Mouse (Mus musculus) MEL (cell line): ENCODE results near the gene Arhgap44. TPM values are rescaled to one million over a fixed set of nuclear protein-coding genes. Genes with fewer than 3 reads are reported as not detected.

Experiments
- DNase-seq: peaks from one replicate; pipeline ENCODE4 v3.0.0; 2011; ENCODE audit warnings: low read depth, low spot score
- H3K27ac ChIP-seq: 2 replicates; pipeline ENCODE4 v1.5.1; 2012; ENCODE audit warnings: low read depth, mild to moderate bottlenecking, control low read depth, low read length, moderate library complexity; ENCODE audit not compliant: control insufficient read depth
- H3K27me3 ChIP-seq, 2 experiments: fragments of 150-350 bp in 1 of 2; sonication (generic) in 1 of 2; 2 replicates each; pipeline ENCODE4 v1.6.1; 2012; ENCODE audit warnings: low read length in 2 of 2, mild to moderate bottlenecking in 2 of 2, improper control_type of control experiment in 1 of 2, moderate library complexity in 1 of 2; ENCODE audit not compliant: insufficient read depth in 2 of 2, control insufficient read depth in 1 of 2
- H3K36me3 ChIP-seq, 2 experiments: 2 replicates each; pipeline ENCODE4 v1.6.1; 2012 to 2014; ENCODE audit warnings: low read length in 2 of 2, improper control_type of control experiment in 1 of 2, inconsistent platforms in 1 of 2, mild to moderate bottlenecking in 1 of 2; ENCODE audit not compliant: insufficient read depth in 2 of 2, control insufficient read depth in 1 of 2
- H3K4me1 ChIP-seq, 2 experiments: fragments of 150-350 bp in 1 of 2; sonication (generic) in 1 of 2; 2 replicates each; pipeline ENCODE4 v1.6.1; 2012; ENCODE audit warnings: low read length in 2 of 2, improper control_type of control experiment in 1 of 2, mild to moderate bottlenecking in 1 of 2; ENCODE audit not compliant: insufficient read depth in 2 of 2, control insufficient read depth in 1 of 2
- H3K4me3 ChIP-seq, 2 experiments: fragments of 150-350 bp in 1 of 2; sonication (generic) in 1 of 2; 2 replicates each; pipeline ENCODE4 v1.5.1; 2012; ENCODE audit warnings: low read depth in 2 of 2, low read length in 2 of 2, mild to moderate bottlenecking in 2 of 2, moderate library complexity in 2 of 2, control low read depth in 1 of 2, improper control_type of control experiment in 1 of 2; ENCODE audit not compliant: control insufficient read depth in 1 of 2, insufficient read depth in 1 of 2
- H3K79me2 ChIP-seq: 2 replicates; pipeline ENCODE4 v1.6.1; 2012; ENCODE audit warnings: mild to moderate bottlenecking, low read length, moderate library complexity; ENCODE audit not compliant: control insufficient read depth, poor library complexity, insufficient read depth
- H3K9ac ChIP-seq: 2 replicates; pipeline ENCODE4 v1.6.1; 2012; ENCODE audit warnings: low read depth, mild to moderate bottlenecking, control low read depth, low read length, moderate library complexity; ENCODE audit not compliant: control insufficient read depth, poor library complexity, severe bottlenecking
- H3K9me3 ChIP-seq: fragments of 150-350 bp; sonication (generic); replicated peaks from 2 replicates; pipeline ENCODE4 v1.6.1; 2012; ENCODE audit warnings: mild to moderate bottlenecking, low read length, improper control_type of control experiment, moderate library complexity; ENCODE audit not compliant: insufficient read depth
- BHLHE40 ChIP-seq: IDR thresholded peaks from 2 replicates; pipeline ENCODE4 v1.6.1; 2012; ENCODE audit warnings: low read depth, mild to moderate bottlenecking, inconsistent platforms, low read length, improper control_type of control experiment, borderline replicate concordance
- CHD1 ChIP-seq: IDR thresholded peaks from 2 replicates; pipeline ENCODE4 v1.6.1; 2012; ENCODE audit warnings: low read depth, mild to moderate bottlenecking, inconsistent platforms, low read length, improper control_type of control experiment
- CTCF ChIP-seq, 3 experiments: IDR thresholded peaks in 2 of 3; conservative IDR thresholded peaks in 1 of 3; 2 replicates each; pipeline ENCODE4 v1.5.1; 2011 to 2012; ENCODE audit warnings: low read length in 3 of 3, low read depth in 2 of 3, mild to moderate bottlenecking in 2 of 3, improper control_type of control experiment in 1 of 3, inconsistent platforms in 1 of 3, mixed read lengths in 1 of 3, moderate library complexity in 1 of 3; ENCODE audit not compliant: control insufficient read depth in 1 of 3, insufficient read depth in 1 of 3, poor library complexity in 1 of 3, severe bottlenecking in 1 of 3
- E2F4 ChIP-seq: IDR thresholded peaks from 2 replicates; pipeline ENCODE4 v1.6.1; 2011; ENCODE audit warnings: low read depth, low read length, improper control_type of control experiment, borderline replicate concordance
- EP300 ChIP-seq, 2 experiments: IDR thresholded peaks; 2 replicates each; pipeline ENCODE4 v1.6.1; 2011; ENCODE audit warnings: improper control_type of control experiment in 2 of 2, low read length in 2 of 2, low read depth in 1 of 2, mild to moderate bottlenecking in 1 of 2
- ETS1 ChIP-seq: IDR thresholded peaks from 2 replicates; pipeline ENCODE4 v1.6.1; 2012; ENCODE audit warnings: low read depth, mild to moderate bottlenecking, inconsistent platforms, low read length, improper control_type of control experiment, moderate library complexity
- HCFC1 ChIP-seq: IDR thresholded peaks from 2 replicates; pipeline ENCODE4 v1.6.1; 2012; ENCODE audit warnings: low read depth, mild to moderate bottlenecking, inconsistent platforms, low read length, improper control_type of control experiment, moderate library complexity
- KAT2A ChIP-seq: conservative IDR thresholded peaks from 2 replicates; pipeline ENCODE4 v1.6.1; 2012; ENCODE audit warnings: low read depth, low read length, improper control_type of control experiment, inconsistent platforms
- MAFK ChIP-seq: IDR thresholded peaks from 2 replicates; pipeline ENCODE4 v1.6.1; 2011; ENCODE audit warnings: low read depth, mild to moderate bottlenecking, low read length, improper control_type of control experiment, borderline replicate concordance
- MAX ChIP-seq: IDR thresholded peaks from 2 replicates; pipeline ENCODE4 v1.6.1; 2011; ENCODE audit warnings: low read length, improper control_type of control experiment
- MAZ ChIP-seq: IDR thresholded peaks from 2 replicates; pipeline ENCODE4 v1.6.1; 2012; ENCODE audit warnings: low read depth, mild to moderate bottlenecking, inconsistent platforms, low read length, improper control_type of control experiment
- MEF2A ChIP-seq: IDR thresholded peaks from 2 replicates; pipeline ENCODE4 v1.6.1; 2014; ENCODE audit warnings: low read depth, mild to moderate bottlenecking, inconsistent platforms, low read length, improper control_type of control experiment; ENCODE audit not compliant: poor library complexity, insufficient replicate concordance, severe bottlenecking; ENCODE audit errors: extremely low read depth
- MXI1 ChIP-seq: IDR thresholded peaks from 2 replicates; pipeline ENCODE4 v1.6.1; 2011; ENCODE audit warnings: mild to moderate bottlenecking, low read depth, low read length, improper control_type of control experiment
- MYB ChIP-seq: IDR thresholded peaks from 2 replicates; pipeline ENCODE4 v1.6.1; 2011; ENCODE audit warnings: mild to moderate bottlenecking, low read depth, low read length, improper control_type of control experiment
- MYC ChIP-seq: IDR thresholded peaks from 2 replicates; pipeline ENCODE4 v1.6.1; 2011; ENCODE audit warnings: low read depth, mild to moderate bottlenecking, low read length, improper control_type of control experiment, moderate library complexity
- NELFE ChIP-seq: IDR thresholded peaks from 2 replicates; pipeline ENCODE4 v1.6.1; 2011; ENCODE audit warnings: low read depth, low read length, improper control_type of control experiment
- NRF1 ChIP-seq: IDR thresholded peaks from 2 replicates; pipeline ENCODE4 v1.6.1; 2014; ENCODE audit warnings: low read depth, mild to moderate bottlenecking, inconsistent platforms, low read length, improper control_type of control experiment, moderate library complexity; ENCODE audit not compliant: poor library complexity, insufficient read depth, severe bottlenecking
- POLR2A ChIP-seq, 2 experiments: IDR thresholded peaks; 2 replicates each; pipeline ENCODE4 v1.6.1; 2011 to 2012; ENCODE audit warnings: low read length in 2 of 2, mild to moderate bottlenecking in 2 of 2, control low read depth in 1 of 2, improper control_type of control experiment in 1 of 2, low read depth in 1 of 2, moderate library complexity in 1 of 2; ENCODE audit not compliant: control insufficient read depth in 1 of 2, insufficient read depth in 1 of 2, poor library complexity in 1 of 2
- POLR2AphosphoS2 ChIP-seq: IDR thresholded peaks from 2 replicates; pipeline ENCODE4 v1.6.1; 2011; ENCODE audit warnings: low read length, improper control_type of control experiment
- POLR2AphosphoS5 ChIP-seq: IDR thresholded peaks from 2 replicates; pipeline ENCODE4 v1.6.1; 2012; ENCODE audit warnings: low read depth, borderline replicate concordance, mild to moderate bottlenecking, inconsistent platforms, low read length, moderate library complexity, mixed read lengths
- RCOR1 ChIP-seq: IDR thresholded peaks from 2 replicates; pipeline ENCODE4 v1.6.1; 2012; ENCODE audit warnings: low read depth, mild to moderate bottlenecking, inconsistent platforms, low read length, improper control_type of control experiment
- SMC3 ChIP-seq: IDR thresholded peaks from 2 replicates; pipeline ENCODE4 v1.6.1; 2011; ENCODE audit warnings: low read depth, low read length, improper control_type of control experiment
- TAL1 ChIP-seq: IDR thresholded peaks from 2 replicates; pipeline ENCODE4 v1.6.1; 2012; ENCODE audit warnings: mild to moderate bottlenecking, inconsistent platforms, low read length, moderate library complexity, mixed read lengths
- TCF12 ChIP-seq: IDR thresholded peaks from 2 replicates; pipeline ENCODE4 v1.6.1; 2014; ENCODE audit warnings: low read depth, mild to moderate bottlenecking, inconsistent platforms, low read length, improper control_type of control experiment, moderate library complexity
- UBTF ChIP-seq: IDR thresholded peaks from 2 replicates; pipeline ENCODE4 v1.6.1; 2012; ENCODE audit warnings: low read depth, mild to moderate bottlenecking, inconsistent platforms, low read length, improper control_type of control experiment, moderate library complexity, borderline replicate concordance; ENCODE audit not compliant: insufficient read depth
- USF2 ChIP-seq, 2 experiments: IDR thresholded peaks; 2 replicates each; pipeline ENCODE4 v1.6.1; 2011 to 2012; ENCODE audit warnings: improper control_type of control experiment in 2 of 2, low read length in 2 of 2, borderline replicate concordance in 1 of 2, inconsistent platforms in 1 of 2, low read depth in 1 of 2, mild to moderate bottlenecking in 1 of 2; ENCODE audit not compliant: insufficient read depth in 1 of 2
- ZC3H11A ChIP-seq: IDR thresholded peaks from 2 replicates; pipeline ENCODE4 v1.6.1; 2012; ENCODE audit warnings: low read depth, mild to moderate bottlenecking, inconsistent platforms, low read length, improper control_type of control experiment
- ZMIZ1 ChIP-seq: IDR thresholded peaks from 2 replicates; pipeline ENCODE4 v1.6.1; 2012; ENCODE audit warnings: low read depth, mild to moderate bottlenecking, inconsistent platforms, low read length, improper control_type of control experiment, moderate library complexity
- ZNF384 ChIP-seq: IDR thresholded peaks from 2 replicates; pipeline ENCODE4 v1.6.1; 2012; ENCODE audit warnings: low read depth, mild to moderate bottlenecking, inconsistent platforms, low read length, improper control_type of control experiment
- polyA plus RNA-seq, 2 experiments: library from polyadenylated mRNA; stranded (reverse) in 1 of 2; unstranded in 1 of 2; fragments of >175 nt in 1 of 2; fragments of >200 nt in 1 of 2; gene quantifications; 2 replicates each; pipeline versions ENCODE4 v1.2.1 to v1.2.4; 2012; ENCODE audit warnings: low replicate concordance in 2 of 2, low read depth in 1 of 2; ENCODE audit not compliant: insufficient read length in 2 of 2, insufficient read depth in 1 of 2, missing spikeins in 1 of 2
- total RNA-seq: library from RNA; depleted of rRNA; stranded (reverse); fragments of 300-350 nt; gene quantifications from 2 replicates; pipeline ENCODE4 v1.2.3, GENCODE M21; 2012

Gene Arhgap44
- total and polyA plus RNA-seq, 3 experiments, result 0.08 TPM; not detected in 2

DNA sequence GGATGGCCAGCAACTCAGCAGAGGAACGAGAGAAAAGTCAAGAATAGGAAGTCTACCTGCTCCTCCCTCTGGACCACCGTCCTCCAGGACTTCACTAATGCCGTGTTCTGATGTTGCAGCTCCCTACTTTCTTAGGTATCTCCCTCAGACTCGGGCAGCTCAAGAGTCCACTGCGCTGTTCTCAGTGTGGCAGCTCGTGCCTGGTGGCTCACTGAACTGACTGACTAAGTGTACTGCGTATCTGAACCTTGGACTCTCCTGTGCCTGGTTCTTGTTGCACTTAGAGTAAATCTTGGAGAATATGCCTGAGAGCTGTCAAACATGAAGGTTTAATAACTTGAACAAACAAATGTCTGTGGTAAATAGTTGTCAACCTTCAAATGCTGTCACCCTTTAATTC, 130.5 kb downstream of the Arhgap44 start:
- Histone ChIP-seq H3K9ac (no peak overlapping the region), H3K27me3 (no peaks in the 10 kb centered on the region; a peak in 1 of 4 replicates), H3K4me1 (no peaks in the 10 kb centered on the region), H3K79me2 (no peaks in the 10 kb centered on the region), H3K4me3 (no peak overlapping the region), H3K27ac (no peak overlapping the region), H3K36me3 (no peaks in the 10 kb centered on the region), H3K9me3 (no peaks in the 10 kb centered on the region)
- DNase-seq, result no peak
- TF ChIP-seq MYB (no peak), CHD1 (no peak), MAZ (no peak), ZC3H11A (no peak), NELFE (no peak), MYC (no peak), USF2 (IDR thresholded peaks at IDR 0.05; ENCODE audit: borderline replicate concordance in 1 of 2, insufficient read depth in 1 of 2, low read depth in 1 of 2, low read length in 2 of 2) (no peak), MAX (no peak), ZMIZ1 (no peak), ZNF384 (no peak), SMC3 (no peak), UBTF (no peak), POLR2A (IDR thresholded peaks at IDR 0.05; ENCODE audit: control insufficient read depth in 1 of 2, insufficient read depth in 1 of 2, low read depth in 1 of 2, low read length in 2 of 2, poor library complexity in 1 of 2) (no peak), ETS1 (no peak), HCFC1 (no peak)

DNA sequence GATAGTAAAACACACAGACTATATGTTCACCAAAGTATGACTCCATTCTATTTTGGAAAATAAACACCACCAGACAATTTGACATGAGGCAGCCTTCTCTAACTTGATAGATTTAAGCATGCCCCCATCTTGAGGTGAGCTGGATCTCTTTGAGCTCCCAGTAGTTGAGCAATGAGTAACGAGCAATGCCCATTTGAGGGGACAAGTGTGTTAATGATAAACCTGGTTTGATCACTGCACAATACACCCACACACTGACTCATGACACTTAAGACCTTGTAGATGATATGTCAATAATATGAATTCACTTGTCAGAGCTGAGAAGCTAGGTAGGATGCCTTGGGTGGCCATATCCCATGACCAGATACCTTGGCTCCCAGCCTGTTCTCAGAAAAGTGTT, 132.6 kb downstream of the Arhgap44 start:
- no peaks in the 10 kb centered on the region for H3K79me2 ChIP-seq
- no peaks in the 10 kb centered on the region; a peak in 1 of 4 replicates for H3K27me3 ChIP-seq
- H3K27ac ChIP-seq, result no peak overlapping the region
- DNase-seq, result no peak
- TF ChIP-seq MAZ, result no peak
- TF ChIP-seq E2F4, result no peak
- no peak for TF ChIP-seq TAL1
- TF ChIP-seq USF2 (IDR thresholded peaks at IDR 0.05; ENCODE audit: borderline replicate concordance in 1 of 2, insufficient read depth in 1 of 2, low read depth in 1 of 2, low read length in 2 of 2), result no peak
- TF ChIP-seq MAFK, result no peak
- TF ChIP-seq CTCF (IDR thresholded peaks at IDR 0.05 in 2 of 3, conservative IDR thresholded peaks at IDR 0.05 in 1 of 3; ENCODE audit: control insufficient read depth in 1 of 3, insufficient read depth in 1 of 3, low read depth in 2 of 3, low read length in 3 of 3, poor library complexity in 1 of 3, severe bottlenecking in 1 of 3), result no peak
- TF ChIP-seq RCOR1, result no peak
- no peak for TF ChIP-seq ETS1
- TF ChIP-seq POLR2AphosphoS2, result no peak
- TF ChIP-seq KAT2A, result no peak
- TF ChIP-seq BHLHE40, result no peak
- no peak for TF ChIP-seq POLR2AphosphoS5
- no peak for TF ChIP-seq MYB
- TF ChIP-seq MXI1, result no peak
- TF ChIP-seq TCF12, result no peak
- no peak for TF ChIP-seq EP300 (IDR thresholded peaks at IDR 0.05; ENCODE audit: low read depth in 1 of 2, low read length in 2 of 2)
- no peak for TF ChIP-seq SMC3
- no peak for TF ChIP-seq CHD1
- TF ChIP-seq NRF1, result no peak
- no peak for TF ChIP-seq MEF2A
- TF ChIP-seq, all 39 proteins: peak for 0
- H3K9ac ChIP-seq, result no peak overlapping the region
- H3K9me3 ChIP-seq, result no peaks in the 10 kb centered on the region
- no peaks in the 10 kb centered on the region for H3K4me1 ChIP-seq
- no peak overlapping the region for H3K4me3 ChIP-seq
- H3K36me3 ChIP-seq, result no peaks in the 10 kb centered on the region
